Mouse (Mus musculus) myocyte (in vitro differentiated cells): Measurements from ENCODE around the gene Zfp523. TPM values are rescaled to one million over a fixed set of nuclear protein-coding genes. Genes with fewer than 3 reads are reported as not detected.

Source experiments
- H3K27me3 ChIP-seq: one replicate; pipeline ENCODE4 v1.6.1; 2011; ENCODE audit not compliant: control insufficient read depth, insufficient read depth, insufficient read length
- H3K36me3 ChIP-seq: one replicate; pipeline ENCODE4 v1.6.1; 2011; ENCODE audit not compliant: control insufficient read depth, insufficient read depth
- H3K4me2 ChIP-seq: one replicate; pipeline ENCODE4 v1.6.1; 2011; ENCODE audit warnings: low read depth, control low read depth
- H3K4me3 ChIP-seq: one replicate; pipeline ENCODE4 v1.5.1; 2011; ENCODE audit warnings: mild to moderate bottlenecking, control low read depth, moderate library complexity
- H3K79me2 ChIP-seq: one replicate; pipeline ENCODE4 v1.6.1; 2011; ENCODE audit not compliant: control insufficient read depth, insufficient read depth
- H3ac ChIP-seq: one replicate; pipeline ENCODE4 v1.6.1; 2011; ENCODE audit not compliant: control insufficient read depth, insufficient read length
- CEBPB ChIP-seq: IDR thresholded peaks from 2 replicates; pipeline ENCODE4 v1.6.1; 2011; ENCODE audit warnings: mild to moderate bottlenecking, moderate library complexity; ENCODE audit not compliant: poor library complexity, insufficient read depth, severe bottlenecking
- E2F4 ChIP-seq: IDR thresholded peaks from one replicate; pipeline ENCODE4 v1.6.1; 2011; ENCODE audit warnings: mild to moderate bottlenecking, control low read depth, moderate library complexity; ENCODE audit not compliant: insufficient read depth
- MAX ChIP-seq: IDR thresholded peaks from one replicate; pipeline ENCODE4 v1.6.1; 2011; ENCODE audit warnings: low read depth, mild to moderate bottlenecking, control low read depth
- MYOD1 ChIP-seq, 3 experiments: IDR thresholded peaks; one replicate each; pipeline ENCODE4 v1.6.1; 2011; ENCODE audit warnings: control low read depth in 2 of 3, low read depth in 2 of 3, mild to moderate bottlenecking in 2 of 3, moderate library complexity in 1 of 3; ENCODE audit not compliant: insufficient read length in 2 of 3, control insufficient read depth in 1 of 3
- MYOG ChIP-seq, 3 experiments: IDR thresholded peaks; one replicate each; pipeline ENCODE4 v1.6.1; 2011; ENCODE audit warnings: control low read depth in 2 of 3, low read depth in 2 of 3, mild to moderate bottlenecking in 2 of 3; ENCODE audit not compliant: insufficient read length in 2 of 3, control insufficient read depth in 1 of 3, insufficient read depth in 1 of 3
- POLR2A ChIP-seq: IDR thresholded peaks from one replicate; pipeline ENCODE4 v1.6.1; 2011; ENCODE audit warnings: low read depth, mild to moderate bottlenecking, control low read depth, moderate library complexity; ENCODE audit not compliant: insufficient read length
- POLR2AphosphoS2 ChIP-seq: IDR thresholded peaks from one replicate; pipeline ENCODE4 v1.6.1; 2011; ENCODE audit warnings: low read depth, control low read depth; ENCODE audit not compliant: insufficient read length
- REST ChIP-seq: IDR thresholded peaks from one replicate; pipeline ENCODE4 v1.6.1; 2011; ENCODE audit warnings: mild to moderate bottlenecking, control low read depth, moderate library complexity; ENCODE audit not compliant: insufficient read depth, insufficient read length
- SRF ChIP-seq: IDR thresholded peaks from one replicate; pipeline ENCODE4 v1.6.1; 2011; ENCODE audit warnings: low read depth; ENCODE audit not compliant: control insufficient read depth, insufficient read length
- TCF12 ChIP-seq: IDR thresholded peaks from one replicate; pipeline ENCODE4 v1.6.1; 2011; ENCODE audit warnings: mild to moderate bottlenecking, control low read depth; ENCODE audit not compliant: poor library complexity, insufficient read depth, severe bottlenecking
- TCF3 ChIP-seq: IDR thresholded peaks from one replicate; pipeline ENCODE4 v1.6.1; 2011; ENCODE audit warnings: low read depth, control low read depth; ENCODE audit not compliant: insufficient read length
- USF1 ChIP-seq: IDR thresholded peaks from one replicate; pipeline ENCODE4 v1.6.1; 2011; ENCODE audit warnings: low read depth, mild to moderate bottlenecking, control low read depth, moderate library complexity
- polyA plus RNA-seq: library from polyadenylated mRNA; unstranded; fragments of >200 nt; fragmentation: generic; extraction: Trizol; gene quantifications from one replicate; pipeline ENCODE4 v1.2.1, GENCODE M21; 2012; ENCODE audit warnings: missing spikeins

Gene Zfp523
- polyA plus RNA-seq, 1 experiment, result 32.8 TPM

- Histone ChIP-seq H3K79me2 (no peaks in the 10 kb centered on the region), H3K4me2 (peak within 1 kb of the TSS; percentile 67), H3K27me3 (no peaks in the 10 kb centered on the region), H3ac (no peak within 1 kb of the TSS), H3K4me3 (peak within 1 kb of the TSS; percentile 8), H3K36me3 (no peaks in the 10 kb centered on the region)
- TF ChIP-seq MYOG (IDR thresholded peaks at IDR 0.05; ENCODE audit: control insufficient read depth in 1 of 3, insufficient read depth in 1 of 3, insufficient read length in 2 of 3, low read depth in 2 of 3) (peak in 2 of 3 experiments; percentile 62 to 78), MYOD1 (IDR thresholded peaks at IDR 0.05; ENCODE audit: control insufficient read depth in 1 of 3, insufficient read length in 2 of 3, low read depth in 2 of 3) (peak in 2 of 3 experiments; percentile 62 to 82), POLR2AphosphoS2 (no peak), POLR2A (peak; percentile 58), SRF (no peak), TCF3 (no peak), USF1 (no peak)
Observed at GRCm38 (mm10) chr17:28207591-28208313, 30.8 kb downstream of the Zfp523 start, which contains the start of gene Def6. Def6 (plus strand) TSS chr17:28207778.

- Histone ChIP-seq H3K36me3 (no peaks in the 10 kb centered on the region), H3K4me3 (peak overlapping the region; percentile 8), H3K79me2 (no peaks in the 10 kb centered on the region), H3ac (no peak overlapping the region), H3K4me2 (peak overlapping the region; percentile 67), H3K27me3 (no peaks in the 10 kb centered on the region)
- TF ChIP-seq CEBPB (no peak), TCF3 (no peak), MYOD1 (IDR thresholded peaks at IDR 0.05; ENCODE audit: control insufficient read depth in 1 of 3, insufficient read length in 2 of 3, low read depth in 2 of 3) (no peak), TCF12 (no peak), USF1 (no peak), E2F4 (no peak), REST (no peak), POLR2AphosphoS2 (no peak), SRF (no peak), MAX (no peak), MYOG (IDR thresholded peaks at IDR 0.05; ENCODE audit: control insufficient read depth in 1 of 3, insufficient read depth in 1 of 3, insufficient read length in 2 of 3, low read depth in 2 of 3) (no peak), POLR2A (no peak)
Observed at GRCm38 (mm10) chr17:28208314-28208612, 31.3 kb downstream of the Zfp523 start.

GRCm38 (mm10) chr17:28209457-28210110 lies 32.7 kb downstream of the Zfp523 start:
- Histone ChIP-seq H3ac (no peak overlapping the region), H3K4me3 (no peak overlapping the region), H3K4me2 (no peak overlapping the region), H3K79me2 (no peaks in the 10 kb centered on the region), H3K27me3 (no peaks in the 10 kb centered on the region), H3K36me3 (no peaks in the 10 kb centered on the region)
- TF ChIP-seq TCF3, result no peak
- no peak for TF ChIP-seq POLR2AphosphoS2
- TF ChIP-seq CEBPB, result no peak
- no peak for TF ChIP-seq MYOD1 (IDR thresholded peaks at IDR 0.05; ENCODE audit: control insufficient read depth in 1 of 3, insufficient read length in 2 of 3, low read depth in 2 of 3)
- TF ChIP-seq REST, result no peak
- TF ChIP-seq POLR2A, result no peak
- no peak for TF ChIP-seq E2F4
- TF ChIP-seq MYOG (IDR thresholded peaks at IDR 0.05; ENCODE audit: control insufficient read depth in 1 of 3, insufficient read depth in 1 of 3, insufficient read length in 2 of 3, low read depth in 2 of 3), result no peak
- TF ChIP-seq MAX, result no peak
- no peak for TF ChIP-seq TCF12
- no peak for TF ChIP-seq USF1
- TF ChIP-seq SRF, result no peak

GRCm38 (mm10) chr17:28211921-28212341 lies 35.0 kb downstream of the Zfp523 start:
- no peak for TF ChIP-seq E2F4
- no peak for TF ChIP-seq CEBPB
- TF ChIP-seq POLR2AphosphoS2, result no peak
- no peak for TF ChIP-seq REST
- TF ChIP-seq SRF, result no peak
- TF ChIP-seq TCF12, result no peak
- TF ChIP-seq TCF3, result no peak
- TF ChIP-seq POLR2A, result no peak
- no peak for TF ChIP-seq MYOD1 (IDR thresholded peaks at IDR 0.05; ENCODE audit: control insufficient read depth in 1 of 3, insufficient read length in 2 of 3, low read depth in 2 of 3)
- Histone ChIP-seq H3K4me3 (no peak overlapping the region), H3K27me3 (no peaks in the 10 kb centered on the region), H3K36me3 (no peaks in the 10 kb centered on the region), H3K4me2 (no peak overlapping the region), H3ac (no peak overlapping the region), H3K79me2 (no peaks in the 10 kb centered on the region)
